Mouse (Mus musculus) large intestine, adult 2 months (tissue): ENCODE measurements around the gene Cyth3. TPM values are rescaled to one million over a fixed set of nuclear protein-coding genes. Genes with fewer than 3 reads are reported as not detected.

Experiments
- DNase-seq: peaks from one replicate; pipeline ENCODE4 v3.0.0-alpha.2; 2012; ENCODE audit warnings: low read depth, low spot score
- WGBS: fragments of 180-500 bp; shearing (Covaris S2); methylation state at CpG from one replicate; pipeline ENCODE4 v1.1.7; 2018; 5-methylcytosine and 5-hydroxymethylcytosine counted together
- polyA plus RNA-seq: library from polyadenylated mRNA; depleted of rRNA; stranded (reverse); fragments of >200 nt; gene quantifications from 2 replicates; pipeline ENCODE4 v1.2.3, GENCODE M21; 2012

Cyth3 gene
- polyA plus RNA-seq, 1 experiment, result 10.3 TPM

DNA sequence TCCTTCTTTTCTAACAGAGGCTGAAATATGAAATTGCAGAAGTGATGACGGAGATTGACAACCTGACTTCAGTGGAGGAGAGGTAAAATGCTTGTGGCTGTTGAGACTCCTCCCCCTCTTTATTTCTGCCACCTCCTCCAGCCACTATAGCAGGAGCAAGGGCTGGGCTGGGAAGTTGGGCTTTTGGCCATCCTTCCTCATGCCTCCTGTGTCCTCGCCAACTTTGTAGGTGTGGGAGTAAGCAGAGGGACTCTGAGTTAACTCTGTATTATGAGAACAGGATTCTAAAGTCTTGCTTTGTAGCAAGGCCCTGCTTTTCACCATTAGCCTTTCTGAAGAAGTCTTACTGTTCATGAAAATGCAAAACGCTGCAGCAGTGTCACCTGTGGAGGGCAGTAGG, 64.2 kb downstream of the Cyth3 start:
- 80% methylated on average over 3 of the region's 3 CpGs for WGBS
- DNase-seq, result no peak

GRCm38 (mm10) chr5:143687589-143687988, 65.3 kb downstream of the Cyth3 start:
- WGBS, result 97% methylated on average over 3 of the region's 3 CpGs
- no peak for DNase-seq

DNA sequence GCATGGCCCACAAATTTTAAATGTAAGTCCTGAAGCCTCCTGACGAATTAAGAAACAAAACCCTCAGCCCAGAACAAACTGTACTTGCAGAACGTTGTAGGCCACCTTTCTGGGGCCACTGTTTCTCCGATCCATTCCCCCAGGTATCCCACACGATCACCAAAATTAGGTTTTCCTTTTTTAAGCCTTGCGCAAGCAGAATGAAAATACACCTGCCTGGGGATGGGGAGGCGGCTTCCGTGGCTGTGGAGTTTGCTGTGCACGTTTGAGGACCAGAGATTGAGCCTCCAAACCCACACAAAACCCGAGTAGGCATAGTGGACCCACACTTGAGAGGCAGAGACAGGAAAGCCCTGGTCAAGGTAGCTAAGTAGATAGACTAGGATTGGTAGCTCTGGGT, 68.1 kb downstream of the Cyth3 start:
- 89% methylated on average over 9 of the region's 9 CpGs for WGBS

GRCm38 (mm10) chr5:143690926-143691325, 68.7 kb downstream of the Cyth3 start:
- 89% methylated on average over 5 of the region's 5 CpGs for WGBS
- DNase-seq, result no peak

More for the DNA sequence above, 68.1 kb downstream of the Cyth3 start:
- no peak for DNase-seq

- no peak for DNase-seq
- WGBS, result 49% methylated on average over 3 of the region's 3 CpGs
Observed at GRCm38 (mm10) chr5:143696323-143696722, 74.1 kb downstream of the Cyth3 start.

GRCm38 (mm10) chr5:143698454-143698853, 76.2 kb downstream of the Cyth3 start:
- DNase-seq, result no peak
- WGBS, result 94% methylated on average over 4 of the region's 4 CpGs

DNA sequence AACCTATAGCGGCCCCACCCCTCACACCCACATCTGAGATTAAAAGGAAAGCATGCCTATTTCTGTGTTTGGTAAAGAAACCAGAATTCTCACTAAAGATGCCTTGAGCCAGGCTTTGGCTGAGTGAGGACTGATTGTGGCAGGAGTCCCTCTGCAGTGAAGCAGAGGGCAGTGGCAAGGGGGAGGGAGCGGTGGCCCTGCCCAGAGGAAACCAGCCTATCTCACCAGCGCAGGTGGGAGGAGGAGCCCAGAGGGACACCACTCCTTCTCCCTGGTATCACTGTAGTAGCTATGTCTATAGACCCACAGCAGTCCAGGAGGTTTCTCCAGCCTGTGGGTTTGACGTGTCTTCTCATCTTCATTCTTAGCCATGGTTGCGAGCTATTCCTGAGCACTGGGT, 78.0 kb downstream of the Cyth3 start:
- WGBS, result 90% methylated on average over 5 of the region's 5 CpGs
- DNase-seq, result no peak

DNA sequence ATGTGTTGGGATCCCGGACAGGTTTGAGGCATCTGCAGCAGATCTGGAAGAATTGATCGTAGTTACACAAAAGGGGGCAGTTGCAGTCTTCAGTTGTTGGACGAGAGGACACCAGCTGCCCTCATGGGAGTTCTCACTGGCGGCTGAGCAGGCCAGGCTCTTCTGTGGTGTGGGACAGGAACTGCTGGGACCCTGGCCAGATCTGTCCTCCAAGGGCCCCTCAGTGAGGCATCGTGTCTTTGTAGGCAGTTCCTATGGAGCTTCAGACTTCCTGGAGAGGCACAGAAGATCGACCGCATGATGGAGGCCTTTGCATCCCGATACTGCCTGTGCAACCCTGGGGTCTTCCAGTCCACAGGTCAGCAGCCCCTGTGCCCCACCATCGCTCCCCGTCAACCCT, 78.8 kb downstream of the Cyth3 start:
- WGBS, result 88% methylated on average over 10 of the region's 10 CpGs

GRCm38 (mm10) chr5:143704875-143705658, 82.8 kb downstream of the Cyth3 start:
- DNase-seq, result no peak
- WGBS, result 82% methylated on average over 13 of the region's 13 CpGs

More for the DNA sequence above, 78.8 kb downstream of the Cyth3 start:
- no peak for DNase-seq

- 65% methylated on average over 1 of the region's 1 CpGs for WGBS
- DNase-seq, result no peak
Observed at GRCm38 (mm10) chr5:143705659-143705982, 83.4 kb downstream of the Cyth3 start.

- 78% methylated on average over 9 of the region's 9 CpGs for WGBS
- no peak for DNase-seq
Observed at GRCm38 (mm10) chr5:143706030-143706821, 84.0 kb downstream of the Cyth3 start.

GRCm38 (mm10) chr5:143706822-143707200, 84.6 kb downstream of the Cyth3 start:
- WGBS, result 90% methylated on average over 7 of the region's 7 CpGs
- no peak for DNase-seq

DNA sequence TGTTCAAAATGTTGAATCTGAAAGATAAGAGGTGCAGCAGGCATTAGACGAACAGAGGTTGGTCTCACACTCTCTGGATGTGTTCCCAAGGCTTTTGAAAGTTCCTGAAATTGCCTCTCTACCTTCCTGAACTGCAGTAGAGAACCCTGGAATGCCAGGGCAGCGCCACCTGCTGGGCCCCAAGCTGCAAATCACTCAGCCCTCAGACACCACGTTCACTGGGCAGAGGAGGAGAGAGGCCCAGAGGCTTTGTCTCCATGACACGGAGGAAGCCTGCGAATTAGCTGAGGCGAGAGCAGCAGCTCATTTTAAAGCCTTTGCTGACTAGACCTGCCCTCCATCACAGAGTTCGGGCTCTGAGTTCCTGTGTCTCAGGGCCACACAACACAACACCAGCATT, 89.1 kb downstream of the Cyth3 start:
- 19% methylated on average over 7 of the region's 7 CpGs for WGBS
- no peak for DNase-seq

GRCm38 (mm10) chr5:143712011-143712800, 90.0 kb downstream of the Cyth3 start:
- 82% methylated on average over 14 of the region's 14 CpGs for WGBS
- DNase-seq, result no peak

GRCm38 (mm10) chr5:143721962-143722361, 99.7 kb downstream of the Cyth3 start:
- no peak for DNase-seq
- 89% methylated on average over 7 of the region's 7 CpGs for WGBS

GRCm38 (mm10) chr5:143730915-143731314, 108.7 kb downstream of the Cyth3 start:
- no peak for DNase-seq
- WGBS, result 1% methylated on average over 6 of the region's 6 CpGs

- WGBS, result 1% methylated on average over 73 of the region's 82 CpGs
- DNase-seq, result no peak
Observed at GRCm38 (mm10) chr5:143731483-143732112, 109.4 kb downstream of the Cyth3 start.

- DNase-seq, result peak; percentile 88
- WGBS, result under 1% methylated on average over 78 of the region's 82 CpGs
Observed at GRCm38 (mm10) chr5:143732180-143732891, 110.1 kb downstream of the Cyth3 start, which contains the start of gene Usp42. TSS of gene Usp42 (minus strand) at chr5:143732280.

DNA sequence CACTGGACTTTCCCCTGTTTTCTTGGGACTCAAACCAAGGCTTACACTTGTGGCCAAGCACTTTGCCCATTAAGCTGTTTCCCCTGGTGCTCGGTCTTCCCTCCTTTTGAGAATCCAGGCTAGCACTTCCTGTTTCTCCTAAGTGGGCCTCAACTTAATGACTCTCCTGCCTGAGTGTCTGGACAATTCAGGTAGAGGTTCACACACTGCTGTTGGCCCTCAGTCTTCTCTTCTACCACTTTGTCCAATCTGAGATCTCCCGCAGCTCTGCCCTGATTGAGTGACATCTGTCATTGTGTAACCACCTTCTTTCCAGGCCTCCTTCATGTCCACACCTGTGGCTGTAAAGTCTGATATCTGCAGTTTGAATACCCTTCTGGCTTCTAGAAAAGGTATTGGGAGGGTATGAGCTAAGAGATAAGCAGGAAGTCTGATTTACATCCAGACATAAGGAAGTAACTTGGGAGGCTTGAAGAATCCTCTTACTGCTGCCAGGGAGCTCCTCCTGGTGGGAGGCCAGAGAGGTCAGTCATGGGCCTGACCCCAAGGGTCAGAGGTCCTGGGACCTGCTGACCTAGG, 127.5 kb downstream of the Cyth3 start:
- 44% methylated on average over 2 of the region's 2 CpGs for WGBS
- no peak for DNase-seq
